Mouse (Mus musculus) spleen, postnatal 14 days (tissue): ENCODE results near the gene Cd80.

ENCODE experiments used
- DNase-seq, 2 experiments: peaks; one replicate each; pipeline ENCODE4 v3.0.0; 2021 to 2022; ENCODE audit warnings: low spot score in 2 of 2

Cd80 gene

GRCm38 (mm10) chr16:38448458-38448857, 6.9 kb upstream of the Cd80 start:
- no peak for DNase-seq

DNA sequence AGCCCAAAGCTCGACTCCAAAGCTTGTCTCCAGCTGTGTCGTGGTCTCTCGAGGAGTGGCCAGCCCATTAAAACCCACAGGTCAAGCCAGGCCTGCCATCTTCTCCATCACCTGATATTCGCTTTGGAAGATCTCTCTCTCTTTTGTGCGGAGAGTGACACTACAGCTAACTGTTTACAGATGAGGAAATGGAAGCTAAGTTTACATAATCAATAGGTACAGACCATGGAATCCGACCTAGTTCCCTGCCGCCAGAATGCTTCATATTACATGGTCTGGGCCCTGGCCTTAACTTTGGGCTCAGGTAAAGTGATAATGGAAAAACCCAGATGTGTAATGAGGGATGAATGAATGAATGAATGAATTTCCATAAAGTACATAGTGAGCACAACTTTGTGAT, 4.7 kb upstream of the Cd80 start:
- DNase-seq = no peak

DNA sequence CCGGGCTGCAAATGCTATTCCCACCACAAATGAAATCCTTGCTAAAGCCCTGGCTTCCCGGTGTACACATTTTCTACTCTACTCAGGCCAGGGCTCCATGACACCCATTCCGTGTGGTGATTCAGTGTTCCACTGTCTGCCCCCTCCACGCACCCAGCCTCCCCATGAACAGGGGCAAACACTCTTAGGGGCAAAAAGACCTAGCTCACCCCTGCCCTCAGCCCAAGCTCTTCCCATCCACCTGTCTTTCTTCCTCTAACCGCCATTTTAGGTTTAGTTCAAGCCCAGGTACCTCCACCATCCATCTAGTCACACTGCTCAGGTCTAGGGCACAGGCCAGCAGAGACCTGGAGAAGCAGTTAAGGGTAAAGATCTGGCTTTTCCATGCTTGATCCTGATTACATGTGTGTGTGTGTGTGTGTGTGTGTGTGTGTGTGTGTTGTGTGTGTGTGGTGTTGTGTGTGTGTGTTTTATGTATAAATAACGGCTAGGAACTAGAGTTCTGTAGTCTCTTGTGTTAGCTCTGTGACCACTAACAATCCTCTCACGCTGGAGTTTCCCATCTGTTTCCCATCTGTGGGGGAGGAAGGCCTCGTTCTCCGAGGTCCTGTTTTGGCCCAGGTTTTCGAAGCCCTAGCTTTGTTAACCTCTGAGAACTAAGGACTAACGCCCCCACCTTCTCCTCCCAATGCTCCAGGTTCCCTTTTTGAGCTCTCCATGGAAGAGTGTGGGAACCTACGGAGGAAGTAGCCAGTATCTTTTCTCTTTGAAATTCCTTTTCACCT, 3.7 kb upstream of the Cd80 start:
- DNase-seq = no peak

DNA sequence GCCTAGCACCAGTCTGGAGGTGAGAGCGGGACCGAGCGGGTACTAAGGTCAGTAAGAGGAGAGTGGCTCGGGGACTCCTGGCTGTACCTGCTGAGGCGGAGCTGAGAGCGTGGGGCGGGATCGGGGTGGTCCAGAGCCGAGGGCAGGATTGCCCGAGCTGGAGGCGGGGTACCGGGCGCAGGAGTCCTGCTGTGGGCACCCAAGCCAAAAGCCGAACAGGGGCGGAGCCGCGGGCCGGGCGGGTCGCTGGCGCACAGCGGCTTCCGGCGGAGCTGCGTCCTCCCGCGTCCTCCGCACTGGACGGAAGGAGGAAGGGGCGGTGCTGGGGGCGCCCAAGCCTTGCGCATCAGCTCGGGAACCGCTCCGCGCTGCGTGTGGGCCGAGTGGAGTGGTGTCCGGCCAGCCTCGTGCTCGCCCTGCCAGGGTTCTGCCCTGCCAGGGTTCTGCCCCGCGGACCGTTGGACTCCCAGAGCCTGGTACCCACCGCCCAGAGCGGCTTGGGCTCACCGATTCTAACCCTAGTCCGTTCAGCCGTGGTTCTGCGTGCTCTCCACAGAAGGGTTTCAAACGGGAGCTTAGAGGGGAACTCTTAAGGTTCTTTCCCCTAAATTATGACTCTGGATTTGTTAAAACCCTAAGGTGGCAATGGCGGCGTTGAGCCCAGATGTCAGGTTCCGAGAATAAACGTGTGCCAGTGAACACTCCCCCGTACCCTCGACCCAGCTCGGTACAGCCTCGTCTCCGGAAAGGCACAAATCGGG, 2.7 kb upstream of the Cd80 start, which contains the start of gene Adprh:
TSS of gene Adprh (minus strand) at position 262 of the 761 bp plus-strand sequence.
- peak; percentile 81 to 82 for DNase-seq

DNA sequence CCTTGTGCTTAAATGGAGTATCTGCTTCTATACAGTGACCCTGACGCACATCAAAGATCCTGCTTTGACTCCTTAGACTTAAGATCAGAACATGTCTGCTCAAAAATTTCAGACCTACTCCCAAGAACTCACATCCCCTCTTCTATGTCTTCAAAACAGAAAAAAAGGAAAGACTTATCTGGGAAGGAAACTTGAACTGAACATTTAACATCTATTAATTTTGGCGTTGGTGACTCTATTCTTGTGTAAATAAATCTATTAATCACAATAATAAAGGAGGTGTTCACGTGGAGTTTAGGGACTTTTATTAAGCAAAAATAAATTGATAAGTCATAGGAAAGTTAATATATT, 2.2 kb upstream of the Cd80 start:
- no peak for DNase-seq

DNA sequence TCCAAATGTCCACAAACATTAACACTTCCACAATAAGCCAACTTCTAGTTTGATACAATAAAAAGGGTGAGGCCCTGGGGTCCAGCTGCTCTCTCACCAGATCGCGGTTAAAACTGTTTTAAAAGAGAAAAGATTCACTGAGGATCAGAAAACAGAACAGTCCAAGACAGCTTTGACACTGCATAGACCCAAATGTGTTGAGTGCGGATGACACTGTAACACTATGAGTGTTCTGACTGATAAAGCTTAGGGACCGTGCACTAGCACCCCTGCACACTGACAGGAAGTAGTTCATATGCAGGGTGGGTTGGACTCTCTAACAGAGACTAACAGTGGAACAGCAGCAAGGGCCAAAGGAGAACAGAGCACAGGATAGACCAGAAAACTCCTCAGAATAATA, 1.4 kb upstream of the Cd80 start:
- no peak for DNase-seq

DNA sequence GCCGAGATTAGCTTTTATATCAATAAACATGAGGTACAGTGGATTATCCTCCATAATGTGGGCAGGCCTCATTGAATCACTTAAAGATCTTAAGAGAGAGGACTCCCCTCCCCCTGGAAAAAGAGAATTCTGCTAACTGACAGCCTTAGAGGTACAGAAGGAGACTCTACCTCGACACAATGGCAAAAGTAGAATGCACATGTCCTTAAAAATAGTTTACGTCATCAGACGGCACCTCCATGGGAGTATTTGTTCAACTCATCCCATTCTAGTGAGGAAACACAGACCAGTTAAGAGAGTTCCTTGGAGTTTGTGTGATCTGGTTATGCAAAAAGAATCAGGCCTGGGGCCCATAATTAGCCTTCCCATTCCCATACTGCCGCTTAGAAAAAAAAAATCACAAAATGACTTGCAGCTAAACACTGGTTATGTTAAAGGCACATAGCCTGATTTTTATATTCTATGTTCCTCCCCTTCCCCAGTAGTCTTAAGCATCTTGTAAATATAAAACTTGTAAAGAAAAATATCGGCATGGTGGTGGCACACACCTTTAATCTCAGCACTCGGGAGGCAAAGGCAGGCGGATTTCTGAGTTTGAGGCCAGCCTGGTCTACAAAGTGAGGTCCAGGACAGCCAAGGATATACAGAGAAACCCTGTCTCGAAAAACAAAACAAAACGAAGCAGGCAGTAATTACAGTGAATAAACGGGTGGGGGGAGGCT, 667 bp upstream of the Cd80 start:
- no peak for DNase-seq

GRCm38 (mm10) chr16:38456812-38457567, 1.6 kb downstream of the Cd80 start:
- no peak for DNase-seq

- DNase-seq = no peak
These were observed 3.4 kb downstream of the Cd80 start for GRCm38 (mm10) chr16:38458600-38459280.

- DNase-seq = no peak
These were observed 4.6 kb downstream of the Cd80 start for GRCm38 (mm10) chr16:38459990-38460389.

DNA sequence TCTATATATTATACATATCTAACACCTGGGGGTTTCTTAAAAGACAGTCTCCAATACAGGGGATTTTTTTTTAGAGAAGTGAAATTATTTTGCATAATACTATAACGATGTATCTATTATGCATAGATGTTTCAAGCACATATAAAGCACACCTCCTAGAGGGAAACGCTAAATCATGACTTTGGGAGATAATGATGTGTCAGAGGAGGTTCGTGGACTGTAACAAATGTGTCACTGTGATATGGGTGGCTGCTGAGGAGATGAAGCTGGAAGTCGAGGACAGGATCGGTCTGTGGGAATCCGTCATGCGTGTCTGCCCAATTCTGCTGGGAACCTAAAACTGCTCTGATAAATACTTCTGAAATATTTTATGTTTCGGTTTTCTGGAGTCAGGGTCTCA, 6.4 kb downstream of the Cd80 start:
- no peak for DNase-seq

DNA sequence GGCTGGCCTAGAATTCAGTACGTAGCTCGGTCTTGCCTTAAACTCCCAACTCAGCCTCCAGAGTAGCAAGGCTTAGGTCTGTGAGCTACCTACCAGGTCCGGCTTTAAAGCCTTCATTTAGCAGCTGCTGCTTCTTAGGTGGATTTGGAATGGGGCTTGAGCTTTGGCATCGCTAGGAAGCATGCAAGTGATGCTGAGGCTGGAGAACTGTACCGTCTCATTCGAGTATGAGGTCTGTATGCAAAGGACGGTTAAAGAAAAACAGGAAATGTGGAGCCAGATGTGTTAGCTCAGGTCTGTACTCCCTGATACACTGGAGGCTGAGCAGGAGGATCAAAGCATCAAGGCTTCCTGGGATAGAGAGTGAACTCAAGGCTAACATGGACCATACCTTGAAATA, 6.8 kb downstream of the Cd80 start:
- DNase-seq = no peak

DNA sequence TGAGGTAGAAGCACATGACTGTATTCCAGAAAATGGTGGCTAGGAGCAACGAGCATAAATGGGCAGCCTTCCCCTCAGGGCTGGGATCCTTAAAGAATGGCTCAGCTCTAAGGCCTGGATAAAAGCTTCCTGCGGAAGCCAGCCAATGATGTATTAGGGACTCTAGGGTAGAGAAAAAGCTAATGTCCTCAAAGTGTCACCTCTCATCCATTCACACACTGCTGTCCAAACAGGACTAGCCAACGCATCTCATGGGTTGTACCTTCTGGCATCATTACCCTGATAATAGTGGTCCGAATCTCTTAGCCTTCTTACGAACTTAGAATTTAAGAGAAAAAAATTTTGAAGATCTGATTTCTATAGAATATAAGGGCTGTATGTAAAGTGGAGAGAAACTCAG, 7.9 kb downstream of the Cd80 start:
- DNase-seq = no peak

DNA sequence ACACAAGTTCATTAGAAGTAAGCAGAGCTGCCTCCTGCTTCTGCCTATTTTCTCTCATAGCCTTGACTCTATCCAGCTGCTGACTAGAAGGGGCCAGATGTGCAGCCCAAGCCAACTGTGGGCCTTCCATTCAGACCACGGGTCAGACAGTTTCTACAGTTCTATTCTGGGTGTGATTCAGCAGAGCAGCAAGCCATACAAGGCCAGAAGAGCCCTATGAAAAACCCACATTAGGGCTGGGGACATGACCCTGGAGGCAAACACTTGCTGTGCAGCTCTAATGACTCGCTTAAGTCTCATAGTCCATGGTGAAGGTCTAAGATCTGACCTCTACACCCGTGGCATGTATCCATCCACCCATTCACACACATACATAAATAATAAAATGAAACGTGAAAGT, 10.7 kb downstream of the Cd80 start:
- no peak for DNase-seq

GRCm38 (mm10) chr16:38467091-38467916, 11.9 kb downstream of the Cd80 start:
- no peak for DNase-seq

DNA sequence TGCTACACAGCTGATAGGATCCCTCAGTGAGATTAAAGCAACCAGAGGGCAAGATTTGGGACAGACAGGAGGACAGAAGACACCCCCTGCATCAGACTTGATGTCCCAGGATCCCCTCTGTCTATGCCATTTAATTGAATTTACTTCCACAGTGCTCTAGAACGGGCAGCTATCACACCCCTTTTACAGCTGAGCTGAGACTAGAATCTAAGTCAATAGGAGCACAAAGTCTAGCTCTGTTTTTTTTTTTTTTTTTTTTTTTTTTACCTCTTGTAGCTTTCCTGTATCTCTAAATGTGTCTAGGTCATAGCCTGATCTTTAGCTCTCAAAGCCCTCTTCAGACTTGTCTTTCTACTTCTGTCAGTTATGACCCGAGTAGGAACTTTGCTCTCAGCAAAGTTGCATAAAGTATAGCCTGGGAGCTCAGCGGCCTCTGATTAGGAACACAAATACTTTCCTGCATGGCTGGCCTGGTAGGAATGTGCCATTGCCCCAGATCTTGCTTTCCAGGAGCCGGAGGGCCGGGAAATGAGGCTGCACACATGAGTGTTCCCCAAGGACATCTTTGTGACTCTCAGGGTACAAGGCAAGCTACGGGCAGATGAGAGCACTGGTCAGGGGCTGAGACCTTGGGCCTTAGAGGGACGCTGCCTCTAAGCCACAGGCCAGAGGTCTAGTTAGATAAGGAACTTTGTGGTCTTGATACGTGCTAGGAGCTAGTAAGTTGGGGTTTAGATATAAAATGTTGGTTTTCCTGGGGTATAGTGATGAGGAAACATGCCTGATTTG, 12.8 kb downstream of the Cd80 start:
- no peak for DNase-seq

DNA sequence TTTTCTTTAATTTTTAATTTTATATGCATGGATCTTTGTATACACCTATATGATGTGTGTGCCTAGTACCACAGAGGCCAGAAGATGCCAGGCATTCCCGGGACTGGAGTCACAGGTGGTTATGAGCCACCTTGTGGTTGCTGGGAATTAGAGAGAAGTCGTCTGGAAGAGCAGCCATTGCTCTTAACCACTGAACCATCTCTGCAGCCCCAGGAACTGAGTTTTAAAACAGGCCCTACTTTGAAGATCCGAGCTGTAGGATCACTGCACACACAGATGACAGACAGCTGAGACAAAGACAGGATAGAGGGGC, 13.3 kb downstream of the Cd80 start:
- DNase-seq = no peak

GRCm38 (mm10) chr16:38469437-38469836, 14.1 kb downstream of the Cd80 start:
- DNase-seq = no peak

DNA sequence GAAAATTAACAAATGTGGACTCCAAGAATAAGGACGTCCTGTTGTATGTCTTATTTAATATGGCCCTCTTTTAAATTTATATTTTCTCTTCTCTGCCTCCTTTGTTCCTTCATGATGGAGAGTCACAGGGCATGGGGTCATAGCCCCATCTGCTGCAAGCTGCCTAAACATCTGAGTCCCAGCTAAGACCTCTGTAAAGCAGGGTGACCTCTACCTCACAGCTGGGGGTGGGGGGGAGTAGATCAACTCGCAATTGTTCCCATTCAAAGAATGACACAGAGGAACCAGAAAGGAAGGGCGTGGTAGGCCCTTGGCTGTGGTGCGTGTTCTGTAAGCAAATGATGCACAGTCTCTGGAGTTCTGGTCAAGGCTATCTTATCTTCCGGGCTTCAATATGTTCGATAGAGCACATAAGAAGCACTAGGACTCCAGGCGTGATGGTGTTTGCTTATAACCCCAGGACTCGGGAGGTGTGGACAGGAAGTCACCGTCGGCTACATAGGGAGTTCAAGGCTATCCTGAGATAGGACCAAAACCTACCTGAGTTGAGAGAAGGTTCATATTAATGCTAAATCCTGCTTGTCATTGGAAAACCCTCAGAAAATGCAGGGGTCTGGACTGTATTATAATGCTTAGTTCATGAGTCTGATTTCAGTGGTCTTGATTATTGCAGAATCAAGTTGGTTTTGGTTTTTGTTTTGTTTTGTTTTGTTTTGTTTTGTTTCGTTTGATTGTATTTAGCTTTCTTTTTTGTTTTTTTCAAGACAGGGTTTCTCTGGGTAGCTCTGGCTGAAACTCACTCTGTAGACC, 16.5 kb downstream of the Cd80 start:
- no peak for DNase-seq
